Mouse (Mus musculus) thymus, postnatal 25 days (tissue): Measurements from ENCODE around the gene Smtnl1.

ENCODE experiments used
- DNase-seq: peaks from one replicate; pipeline ENCODE4 v3.0.0; 2022

Gene Smtnl1

GRCm38 (mm10) chr2:84822552-84822951 is at the start of gene Smtnl1:
Gene Smtnl1, minus strand, starts transcription at chr2:84822652.
- DNase-seq = no peak

- DNase-seq = no peak
Measured at GRCm38 (mm10) chr2:84870623-84871160, 48.2 kb upstream of the Smtnl1 start.

GRCm38 (mm10) chr2:84868977-84869376 is 46.5 kb upstream of the Smtnl1 start:
- DNase-seq = no peak

- peak; percentile 82 for DNase-seq
Measured at GRCm38 (mm10) chr2:84868521-84868943, 46.1 kb upstream of the Smtnl1 start.

- peak; percentile 68 for DNase-seq
Measured at GRCm38 (mm10) chr2:84865616-84866571, 43.4 kb upstream of the Smtnl1 start.

- DNase-seq = no peak
Measured at GRCm38 (mm10) chr2:84862231-84862630, 39.8 kb upstream of the Smtnl1 start.

- DNase-seq = no peak
Measured at GRCm38 (mm10) chr2:84861430-84861829, 39.0 kb upstream of the Smtnl1 start.

GRCm38 (mm10) chr2:84859991-84860780 is 37.7 kb upstream of the Smtnl1 start:
- DNase-seq = no peak

- DNase-seq = no peak
Measured at GRCm38 (mm10) chr2:84858551-84858950, 36.1 kb upstream of the Smtnl1 start.

GRCm38 (mm10) chr2:84855732-84856131 is 33.3 kb upstream of the Smtnl1 start:
- DNase-seq = peak; percentile 64

- no peak for DNase-seq
Measured at GRCm38 (mm10) chr2:84851130-84852040, 28.9 kb upstream of the Smtnl1 start.

- no peak for DNase-seq
Measured at GRCm38 (mm10) chr2:84850407-84851129, 28.1 kb upstream of the Smtnl1 start.

- no peak for DNase-seq
Measured at GRCm38 (mm10) chr2:84845226-84845625, 22.8 kb upstream of the Smtnl1 start.

GRCm38 (mm10) chr2:84843654-84844053 is 21.2 kb upstream of the Smtnl1 start:
- peak; percentile 60 for DNase-seq

- peak; percentile 52 for DNase-seq
Measured at GRCm38 (mm10) chr2:84841905-84842304, 19.5 kb upstream of the Smtnl1 start.

GRCm38 (mm10) chr2:84840748-84841563 is 18.5 kb upstream of the Smtnl1 start:
- no peak for DNase-seq

- peak; percentile 76 for DNase-seq
Measured at GRCm38 (mm10) chr2:84840016-84840747, 17.7 kb upstream of the Smtnl1 start.

GRCm38 (mm10) chr2:84838993-84839980 is 16.8 kb upstream of the Smtnl1 start:
- peak; percentile 54 for DNase-seq

GRCm38 (mm10) chr2:84838593-84838949 is 16.1 kb upstream of the Smtnl1 start, which contains the start of gene Slc43a1:
Gene Slc43a1, plus strand, starts transcription at chr2:84838850.
- DNase-seq = no peak
